In genomic region chr17:55711984-55712811, GRCm38 (mm10) we compare ENCODE assay signal across 8 mouse cellular contexts. TPM values are rescaled to one million over a fixed set of nuclear protein-coding genes. Genes with fewer than 3 reads are reported as not detected.
A peak's percentile ranks its signal among the peaks of the same experiment; 100 is the strongest.
DNase-seq lines count a peak whose midpoint lies in the region; ATAC-seq and TF ChIP-seq lines count a peak whose summit lies in the region.

TSS of gene Pot1b (minus strand) at chr17:55712628.

- peaks cover 5% of the 10 kb centered on the region for H3K4me1 ChIP-seq in G1E (ENCODE audit: insufficient read depth, low read depth, low read length)
- no peaks in the 10 kb centered on the region for H3K4me1 ChIP-seq in forebrain, embryonic 16.5 days (replicated peaks; ENCODE audit: control insufficient read depth, insufficient read depth, low read length)
- H3K4me1 ChIP-seq in lung, embryonic 14.5 days (ENCODE audit: insufficient read depth): no peaks in the 10 kb centered on the region
- no peaks in the 10 kb centered on the region for H3K4me1 ChIP-seq in olfactory bulb, adult 2 months (ENCODE audit: control insufficient read depth, insufficient read depth, low read length)
- no peaks in the 10 kb centered on the region for H3K4me1 ChIP-seq in thymus, adult 2 months (replicated peaks; ENCODE audit: control insufficient read depth, insufficient read depth, low read length)

- peak within 1 kb of the TSS; percentile 93 for H3K4me2 ChIP-seq in forebrain, embryonic 16.5 days (ENCODE audit: low read length)
- peak within 1 kb of the TSS; percentile 73 for H3K4me2 ChIP-seq in lung, embryonic 14.5 days

- peak within 1 kb of the TSS; percentile 89 for H3K4me3 ChIP-seq in G1E (ENCODE audit: low read depth, low read length)
- H3K4me3 ChIP-seq in forebrain, embryonic 16.5 days (replicated peaks; ENCODE audit: low read length): peak within 1 kb of the TSS; percentile 86
- peak within 1 kb of the TSS; percentile 81 for H3K4me3 ChIP-seq in layer of hippocampus, adult 2 months
- H3K4me3 ChIP-seq in lung, embryonic 14.5 days (ENCODE audit: low read depth, low read length): peak within 1 kb of the TSS; percentile 69
- H3K4me3 ChIP-seq in olfactory bulb, adult 2 months (ENCODE audit: insufficient read depth, low read depth, low read length): peak within 1 kb of the TSS; percentile 85
- H3K4me3 ChIP-seq in thymus, adult 2 months (ENCODE audit: control insufficient read depth, insufficient read depth, low read length): peak within 1 kb of the TSS; percentile 95

- intact Hi-C loops in heart, postnatal 36 days (cut with DNase I): no loop called here

- peak; percentile 95 for ATAC-seq in G1E (ENCODE audit: extremely low read depth, insufficient number of reproducible peaks, low FRiP score, poor library complexity, severe bottlenecking)
- peak; percentile 98 for ATAC-seq in forebrain, embryonic 16.5 days
- peak; percentile 99 for ATAC-seq in lung, embryonic 14.5 days (ENCODE audit: insufficient read depth)

- WGBS in forebrain, embryonic 16.5 days: under 1% methylated on average over 37 of the region's 37 CpGs
- under 1% methylated on average over 36 of the region's 37 CpGs for WGBS in lung, embryonic 14.5 days
- under 1% methylated on average over 37 of the region's 37 CpGs for WGBS in olfactory bulb, adult 2 months
- under 1% methylated on average over 37 of the region's 37 CpGs for WGBS in thymus, adult 2 months

- H3K27ac ChIP-seq in forebrain, embryonic 16.5 days (ENCODE audit: low read length): peak within 1 kb of the TSS; percentile 56
- peak within 1 kb of the TSS; percentile 61; the same call in 1 of the 2 replicates for H3K27ac ChIP-seq in layer of hippocampus, adult 2 months
- peak within 1 kb of the TSS; percentile 26; the same call in 1 of the 2 replicates for H3K27ac ChIP-seq in lung, embryonic 14.5 days (ENCODE audit: low read depth)
- H3K27ac ChIP-seq in olfactory bulb, adult 2 months (ENCODE audit: insufficient read depth, low read depth, low read length): no peak within 1 kb of the TSS
- H3K27ac ChIP-seq in thymus, adult 2 months (ENCODE audit: control insufficient read depth, insufficient read depth, low read length): peak within 1 kb of the TSS; percentile 80; the same call in 1 of the 2 replicates

- peak within 1 kb of the TSS; percentile 71 for H3K9ac ChIP-seq in forebrain, embryonic 16.5 days (replicated peaks; ENCODE audit: low read depth, low read length)
- H3K9ac ChIP-seq in lung, embryonic 14.5 days: peak within 1 kb of the TSS; percentile 71

- TF ChIP-seq CTCF in G1E (IDR thresholded peaks at IDR 0.05; ENCODE audit: low read depth, low read length): no peak
- TF ChIP-seq CTCF in layer of hippocampus, adult 2 months (conservative IDR thresholded peaks at IDR 0.05): peak; percentile 55
- TF ChIP-seq CTCF in lung, embryonic 14.5 days (IDR thresholded peaks at IDR 0.05; ENCODE audit: low read depth): peak; percentile 12; the same call in 1 of the 2 replicates
- peak; percentile 40; the same call in 1 of the 2 replicates for TF ChIP-seq CTCF in olfactory bulb, adult 2 months (IDR thresholded peaks at IDR 0.05; ENCODE audit: insufficient read depth, low read depth, low read length)
- peak; percentile 39; the same call in 1 of the 2 replicates for TF ChIP-seq CTCF in thymus, adult 2 months (IDR thresholded peaks at IDR 0.05; ENCODE audit: borderline replicate concordance, control insufficient read depth, extremely low read depth, insufficient read depth, low read length, poor library complexity)

- peak; percentile 65 for DNase-seq in G1E (ENCODE audit: low spot score)
- DNase-seq in cerebellum, adult 18-20 months: peak; percentile 95 to 97
- DNase-seq in heart, postnatal 36 days: peak; percentile 95 to 99
- peak; percentile 97 for DNase-seq in layer of hippocampus, adult 2 months (ENCODE audit: low spot score in 2 of 2)
- DNase-seq in lung, embryonic 14.5 days: peak; percentile 100
- DNase-seq in thymus, adult 2 months: peak; percentile 96

- TF ChIP-seq POLR2A in olfactory bulb, adult 2 months (IDR thresholded peaks at IDR 0.05; ENCODE audit: insufficient read depth, low read depth, low read length): 0 out of 2 replicates have a peak, but pooled peaks have one; percentile 30
- peak; percentile 46; the same call in 1 of the 2 replicates for TF ChIP-seq POLR2A in thymus, adult 2 months (IDR thresholded peaks at IDR 0.05; ENCODE audit: control insufficient read depth, extremely low read depth, insufficient read depth, low read length, poor library complexity)

- H3K9me3 ChIP-seq in G1E (replicated peaks): no peaks in the 10 kb centered on the region
- H3K9me3 ChIP-seq in forebrain, embryonic 16.5 days (ENCODE audit: control insufficient read depth, low read length): no peaks in the 10 kb centered on the region
- H3K9me3 ChIP-seq in lung, embryonic 14.5 days (ENCODE audit: low read depth, low read length): no peaks in the 10 kb centered on the region

- H3K36me3 ChIP-seq in G1E (replicated peaks): peaks cover 18% of the 10 kb centered on the region
- H3K36me3 ChIP-seq in forebrain, embryonic 16.5 days (ENCODE audit: control insufficient read depth, insufficient read depth): 0 out of 2 replicates have a peak, but pooled peaks cover 1% of the 10 kb centered on the region
- H3K36me3 ChIP-seq in lung, embryonic 14.5 days (ENCODE audit: insufficient read depth): peaks cover 7% of the 10 kb centered on the region; the same call in 1 of the 2 replicates
- H3K36me3 ChIP-seq in thymus, adult 2 months (ENCODE audit: control insufficient read depth, insufficient read depth, low read length): 0 out of 2 replicates have a peak, but pooled peaks cover 5% of the 10 kb centered on the region

- H3K27me3 ChIP-seq in G1E (ENCODE audit: insufficient read depth, low read length): no peaks in the 10 kb centered on the region
- no peaks in the 10 kb centered on the region for H3K27me3 ChIP-seq in forebrain, embryonic 16.5 days (replicated peaks; ENCODE audit: control insufficient read depth, insufficient read depth, low read length)
- no peaks in the 10 kb centered on the region for H3K27me3 ChIP-seq in lung, embryonic 14.5 days (ENCODE audit: insufficient read depth, low read length)
- H3K27me3 ChIP-seq in thymus, adult 2 months (ENCODE audit: control insufficient read depth, insufficient read depth, low read length): no peaks in the 10 kb centered on the region

RNA-seq across cellular contexts. Expression of gene Pot1b, which starts in this region (rescaled TPM):
- total RNA-seq in G1E (2014; fragmentation: Nextera tagmentation) (18.4 and 24.8 TPM in 2 replicates), G1E (2017) (13.1 and 14.0 TPM in 2 replicates)
- 0.45 and 0.67 TPM in 2 replicates for polyA plus RNA-seq in G1E (2012)
- 7.8 and 11.7 TPM in 2 replicates for polyA plus RNA-seq in forebrain, embryonic 16.5 days (2015; fragmentation: Nextera tagmentation; extraction: Ambion mirVana)
- 1 to 10 TPM; 2.6 to 3.3 TPM for total RNA-seq in heart, postnatal 36 days (2021)
- total RNA-seq in layer of hippocampus, adult 2 months (2021): 1 to 10 TPM; 6.5 to 7.5 TPM
- 7.6 and 7.9 TPM in 2 replicates for polyA plus RNA-seq in lung, embryonic 14.5 days (2014; fragmentation: Nextera tagmentation; extraction: Ambion mirVana)
- not detected in 2 replicates for polyA plus RNA-seq in olfactory bulb, adult 2 months (2012; ENCODE audit: insufficient read depth, insufficient read length, low replicate concordance, missing spikeins)
- 6.5 and 8.9 TPM in 2 replicates for polyA plus RNA-seq in thymus, adult 2 months (2012; rRNA removed)
